Mouse (Mus musculus): ENCODE data around the gene Gje1. TPM values are rescaled to one million over a fixed set of nuclear protein-coding genes. Genes with fewer than 3 reads are reported as not detected.

The Gje1 gene
- total RNA-seq (2022), result not detected

- DNase-seq (ENCODE audit: low spot score in 2 of 2), result no peak
These were observed at the start of gene Gje1 for GRCm38 (mm10) chr10:14718114-14718513. TSS of gene Gje1 (minus strand) at chr10:14718214.

DNA sequence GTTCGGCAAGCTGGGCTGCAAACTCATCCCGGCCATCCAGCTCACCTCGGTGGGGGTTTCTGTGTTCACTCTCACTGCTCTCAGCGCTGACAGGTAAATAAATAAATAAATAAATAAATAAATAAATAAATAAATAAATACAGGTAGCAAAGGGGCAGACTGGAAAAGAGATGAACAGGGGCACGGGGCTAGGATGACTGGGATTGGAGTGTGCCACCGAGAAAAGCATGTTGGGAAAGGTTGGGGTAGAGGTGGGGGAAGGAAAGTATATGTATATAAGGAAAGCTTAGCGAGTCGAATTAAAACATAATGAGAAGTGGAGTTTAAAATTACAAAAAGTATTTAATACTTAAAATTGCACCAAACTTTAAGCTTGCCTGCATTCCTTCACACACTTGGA lies 42.6 kb upstream of the Gje1 start:
- no peak for DNase-seq (ENCODE audit: low spot score in 2 of 2)

DNA sequence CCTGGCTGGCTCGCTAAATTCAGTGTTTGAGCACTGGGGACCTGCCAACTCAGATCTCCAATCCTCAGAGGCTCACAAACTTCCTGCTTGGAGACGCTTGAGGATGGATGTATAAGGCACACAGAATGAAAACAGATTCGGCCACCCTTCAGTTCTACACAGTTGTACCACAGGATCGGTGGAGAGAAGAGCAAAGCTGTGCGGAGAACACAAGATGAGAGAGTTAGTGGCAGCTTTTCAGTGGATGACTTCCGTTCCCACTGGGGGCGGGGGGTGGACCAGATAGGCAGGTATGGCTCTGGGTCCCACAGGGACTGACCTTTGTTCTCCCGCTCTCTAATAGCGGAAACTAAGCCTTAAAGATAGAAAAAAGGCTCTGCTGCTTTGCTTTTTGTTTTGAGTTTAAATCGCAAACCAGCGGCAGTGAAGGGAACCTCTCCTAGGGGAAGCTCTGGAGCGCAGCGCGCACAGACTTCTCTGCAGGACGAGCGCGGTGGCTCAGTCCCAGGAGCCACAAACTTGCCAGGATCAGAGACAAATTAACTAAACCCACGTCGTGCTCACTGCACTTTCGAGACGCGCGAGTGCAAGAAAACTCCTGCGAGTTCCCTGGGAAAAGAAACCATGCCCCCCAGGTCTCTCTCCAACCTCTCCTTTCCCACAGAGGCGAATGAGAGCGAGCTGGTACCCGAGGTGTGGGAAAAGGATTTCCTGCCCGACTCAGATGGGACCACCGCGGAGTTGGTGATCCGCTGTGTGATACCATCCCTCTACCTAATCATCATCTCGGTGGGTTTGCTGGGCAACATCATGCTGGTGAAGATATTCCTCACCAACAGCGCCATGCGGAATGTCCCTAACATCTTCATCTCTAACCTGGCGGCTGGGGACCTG lies 41.9 kb upstream of the Gje1 start:
- no peak for DNase-seq (ENCODE audit: low spot score in 2 of 2)

DNA sequence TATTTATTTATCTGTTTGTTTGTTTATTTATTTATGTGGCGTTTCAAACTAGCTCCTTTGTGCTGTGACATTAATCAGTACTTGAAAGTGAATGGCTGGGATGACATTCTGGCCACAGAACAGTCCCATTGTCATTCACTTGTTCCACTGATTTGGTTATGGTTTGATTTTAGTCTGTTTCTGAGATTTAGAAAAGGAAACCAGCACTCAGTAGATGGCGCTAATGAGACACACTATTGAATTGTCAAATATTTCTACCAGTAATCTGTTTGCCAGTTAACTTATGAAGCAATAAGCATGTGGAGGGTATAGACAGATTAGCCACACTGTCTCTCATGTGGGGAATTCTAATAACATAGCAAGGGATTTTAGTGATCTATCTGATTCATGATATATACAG lies 16.3 kb upstream of the Gje1 start:
- DNase-seq (ENCODE audit: low spot score in 2 of 2), result peak; percentile 7 to 30

GRCm38 (mm10) chr10:14725671-14726070 lies 7.7 kb upstream of the Gje1 start:
- DNase-seq (ENCODE audit: low spot score in 2 of 2), result peak; percentile 34 to 59

- DNase-seq (ENCODE audit: low spot score in 2 of 2), result peak; percentile 98 to 99
These were observed 12.6 kb downstream of the Gje1 start, which contains the start of the genes Vta1 and Nmbr for GRCm38 (mm10) chr10:14705072-14706066. TSS of gene Vta1 (minus strand) at chr10:14705560. TSS of gene Nmbr (plus strand) at chr10:14705591.

DNA sequence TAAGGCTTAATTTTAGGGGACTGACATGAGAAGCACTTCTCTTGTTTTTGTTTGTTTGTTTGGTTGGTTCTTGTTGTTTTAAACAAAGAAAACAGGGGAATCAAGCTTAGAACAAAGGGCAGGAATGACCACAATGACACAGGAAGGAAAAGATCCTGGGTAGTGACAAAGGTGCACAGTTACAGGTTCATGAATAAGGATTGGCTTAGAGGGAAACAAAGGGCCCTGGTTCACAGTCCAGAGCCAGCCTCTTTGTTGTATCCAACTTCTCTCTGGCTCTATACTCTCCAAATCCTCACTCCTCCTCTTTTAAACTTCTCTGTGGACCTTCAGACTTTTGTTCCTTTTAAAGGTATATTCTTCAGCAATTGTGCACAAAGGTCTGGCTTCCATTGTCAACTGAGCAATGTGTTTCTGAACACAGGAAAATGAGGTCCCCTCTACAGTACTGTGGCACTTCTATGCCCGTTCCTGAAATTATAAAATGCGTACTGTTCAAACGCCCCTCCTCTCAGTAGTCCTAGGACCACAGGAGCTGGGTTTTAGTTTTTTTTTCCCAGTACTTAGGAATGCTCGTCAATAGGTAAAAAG lies 14.1 kb downstream of the Gje1 start:
- DNase-seq (ENCODE audit: low spot score in 2 of 2), result no peak

- DNase-seq (ENCODE audit: low spot score in 2 of 2), result no peak
These were observed 14.8 kb downstream of the Gje1 start for GRCm38 (mm10) chr10:14703239-14703638.

DNA sequence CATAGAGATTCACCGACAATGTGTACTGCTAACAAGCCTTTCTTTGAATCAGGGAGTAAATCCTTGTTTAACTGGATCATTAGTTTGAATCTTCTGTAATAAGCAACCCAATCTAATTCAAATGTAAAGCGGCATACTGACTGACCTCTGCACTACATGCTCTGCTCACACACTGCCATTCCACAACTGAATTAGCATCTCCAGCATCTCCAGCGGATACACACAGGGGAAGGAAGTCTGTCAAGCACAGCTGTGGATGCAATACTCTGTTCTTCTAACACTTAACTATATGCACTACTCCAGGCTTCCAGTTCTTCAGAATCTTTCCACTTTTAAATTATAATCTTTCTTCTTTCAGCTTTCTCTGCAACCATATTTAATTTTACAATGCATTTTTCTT lies 27.7 kb downstream of the Gje1 start:
- DNase-seq (ENCODE audit: low spot score in 2 of 2), result no peak

DNA sequence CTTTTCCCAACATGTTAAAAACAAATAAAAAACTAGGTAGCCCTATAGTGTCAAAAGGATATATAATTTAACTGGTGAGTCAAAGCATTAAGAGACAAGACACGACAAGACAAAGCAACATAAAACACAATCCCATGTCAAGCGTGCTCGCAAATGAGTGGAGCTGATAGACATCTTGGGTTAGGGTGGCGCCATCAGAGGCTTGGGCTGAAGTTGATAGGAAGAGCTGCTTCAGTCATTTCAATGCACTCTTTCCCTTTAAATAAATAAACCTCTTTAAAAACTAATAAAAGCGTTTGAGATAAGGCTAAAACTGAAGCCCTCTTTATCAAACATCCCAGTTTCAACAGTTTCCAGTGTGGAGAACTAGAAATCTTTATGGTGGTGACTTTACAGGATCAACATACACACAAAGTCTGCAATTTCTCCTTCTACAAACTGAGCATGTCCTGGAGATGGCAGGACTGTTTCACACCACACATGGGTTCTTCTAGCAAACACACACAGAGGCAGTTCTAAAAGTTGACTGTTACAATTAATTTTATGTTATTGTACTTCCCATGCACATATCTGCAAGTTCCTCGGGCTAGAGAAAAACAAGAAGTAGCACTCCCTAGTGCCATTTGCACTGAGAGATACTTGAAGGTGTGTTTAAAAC lies 29.1 kb downstream of the Gje1 start:
- no peak for DNase-seq (ENCODE audit: low spot score in 2 of 2)

- DNase-seq (ENCODE audit: low spot score in 2 of 2), result no peak
These were observed 32.4 kb downstream of the Gje1 start for GRCm38 (mm10) chr10:14685663-14686062.

DNA sequence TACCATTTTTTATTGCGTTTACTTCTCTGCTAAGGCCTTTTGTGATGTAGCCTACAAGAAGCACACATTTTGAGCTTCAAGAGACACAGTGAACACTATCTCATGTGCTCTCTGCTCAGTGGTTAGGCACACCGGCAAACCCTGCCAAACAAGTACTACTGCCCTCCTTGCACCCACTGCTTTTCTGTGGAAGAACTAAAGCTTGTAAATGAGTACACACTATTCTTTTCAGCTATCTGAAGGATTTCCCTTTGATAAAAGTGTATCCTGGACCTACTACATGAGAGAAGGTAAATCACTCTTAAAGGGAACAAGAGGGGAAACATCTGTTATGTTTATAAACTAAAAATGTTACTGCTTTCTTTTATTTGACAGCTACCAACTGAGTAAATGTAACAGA lies 51.9 kb downstream of the Gje1 start:
- no peak for DNase-seq (ENCODE audit: low spot score in 2 of 2)

Other genes starting within 250 kb of the Gje1 start
- gene Adgrg6, start 172.6 kb downstream of the Gje1 start, total RNA-seq (2022), result 1 to 10 TPM; 1.0 to 3.8 (median 2.0) TPM
- 10 to 100 TPM; 54.8 to 65.4 (median 58.5) TPM for gene Vta1, start 12.7 kb downstream of the Gje1 start, total RNA-seq (2022)
- 1 to 10 TPM; 1.9 to 5.0 (median 3.3) TPM for gene Nmbr, start 12.6 kb downstream of the Gje1 start, total RNA-seq (2022)